Mouse (Mus musculus) hindbrain, embryonic 14.5 days (tissue): ENCODE measurements around the gene Syngr3. TPM values are rescaled to one million over a fixed set of nuclear protein-coding genes. Genes with fewer than 3 reads are reported as not detected.
A peak's percentile ranks its signal among the peaks of the same experiment; 100 is the strongest.
"Not testable (repeated sequence)": the region's sequence is repeated elsewhere in the genome, so short reads cannot be mapped to it uniquely, and the experiment has no call there.

ENCODE experiments used
- ATAC-seq: fragments of 200-750 bp; cut with Nextera tagmentation; 2 replicates; pipeline ENCODE4 v1.8.0; 2017; ENCODE audit warnings: moderate number of reproducible peaks, mild to moderate bottlenecking, moderate TSS enrichment, moderate library complexity; ENCODE audit not compliant: low FRiP score
- DNase-seq: peaks from one replicate; pipeline ENCODE4 v3.0.0-alpha.2; 2015; ENCODE audit warnings: low spot score
- H3K27ac ChIP-seq: fragments of 300-500 bp; sonication (generic); 2 replicates; pipeline ENCODE4 v1.5.1; 2014; ENCODE audit warnings: mild to moderate bottlenecking, moderate library complexity
- H3K27me3 ChIP-seq: fragments of 300-500 bp; sonication (generic); 2 replicates; pipeline ENCODE4 v1.6.1; 2014; ENCODE audit warnings: mild to moderate bottlenecking, low read length, mixed read lengths; ENCODE audit not compliant: control insufficient read depth, insufficient read depth
- H3K36me3 ChIP-seq: fragments of 300-500 bp; sonication (generic); replicated peaks from 2 replicates; pipeline ENCODE4 v1.6.1; 2014; ENCODE audit not compliant: control insufficient read depth, insufficient read depth
- H3K4me1 ChIP-seq: fragments of 300-500 bp; sonication (generic); replicated peaks from 2 replicates; pipeline ENCODE4 v1.6.1; 2014; ENCODE audit warnings: antibody characterized with exemption, low read length, mixed read lengths; ENCODE audit not compliant: control insufficient read depth, insufficient read depth
- H3K4me2 ChIP-seq: fragments of 300-500 bp; sonication (generic); replicated peaks from 2 replicates; pipeline ENCODE4 v1.6.1; 2014; ENCODE audit warnings: mild to moderate bottlenecking, moderate library complexity
- H3K4me3 ChIP-seq: fragments of 300-500 bp; sonication (generic); replicated peaks from 2 replicates; pipeline ENCODE4 v1.5.1; 2014; ENCODE audit warnings: mild to moderate bottlenecking, low read length
- H3K9ac ChIP-seq: fragments of 300-500 bp; sonication (generic); 2 replicates; pipeline ENCODE4 v1.6.1; 2014
- H3K9me3 ChIP-seq: fragments of 300-500 bp; sonication (generic); 2 replicates; pipeline ENCODE4 v1.6.1; 2016; ENCODE audit warnings: low read length; ENCODE audit not compliant: control insufficient read depth
- WGBS: fragments of 180-500 bp; shearing (Covaris S2); extraction: QIAGEN DNeasy Blood & Tissue Kit; methylation state at CpG from one replicate; pipeline ENCODE4 v1.1.7; 2014; 5-methylcytosine and 5-hydroxymethylcytosine counted together
- polyA plus RNA-seq: library from polyadenylated mRNA; unstranded; fragments of >200 nt; fragmentation: Nextera tagmentation; extraction: Ambion mirVana; gene quantifications from 2 replicates; pipeline ENCODE4 v1.2.1, GENCODE M21; 2014

Gene Syngr3
- polyA plus RNA-seq, 1 experiment from 2014 or later = 178 TPM

- not testable (repeated sequence) for H3K27me3 ChIP-seq, DNase-seq, H3K27ac ChIP-seq, ATAC-seq, H3K9me3 ChIP-seq
- Histone ChIP-seq H3K9ac (peak overlapping the region; percentile 88), H3K4me3 (peak overlapping the region; percentile 78), H3K36me3 (peaks cover 28% of the 10 kb centered on the region), H3K4me1 (peaks cover 24% of the 10 kb centered on the region), H3K4me2 (peak overlapping the region; percentile 96)
- WGBS = 77% methylated on average over 7 of the region's 7 CpGs
These were observed 31.7 kb upstream of the Syngr3 start for GRCm38 (mm10) chr17:24721383-24721955.

GRCm38 (mm10) chr17:24720616-24721015 lies 30.9 kb upstream of the Syngr3 start:
- H3K4me2 ChIP-seq = peak overlapping the region; percentile 96
- H3K27ac ChIP-seq, DNase-seq, ATAC-seq, H3K9me3 ChIP-seq, H3K27me3 ChIP-seq: not testable (repeated sequence)
- H3K4me1 ChIP-seq = peaks cover 24% of the 10 kb centered on the region
- 0% methylated on average over 11 of the region's 11 CpGs for WGBS
- peaks cover 36% of the 10 kb centered on the region for H3K36me3 ChIP-seq
- peak overlapping the region; percentile 88 for H3K9ac ChIP-seq
- H3K4me3 ChIP-seq = peak overlapping the region; percentile 78

- Histone ChIP-seq H3K27me3 (no peaks in the 10 kb centered on the region), H3K4me1 (peaks cover 24% of the 10 kb centered on the region), H3K4me2 (peak overlapping the region; percentile 96), H3K9me3 (no peaks in the 10 kb centered on the region), H3K9ac (peak overlapping the region; percentile 90), H3K27ac (peak overlapping the region; percentile 88), H3K36me3 (peaks cover 36% of the 10 kb centered on the region), H3K4me3 (peak overlapping the region; percentile 78)
- ATAC-seq (peak; percentile 98), DNase-seq (peak; percentile 97)
- WGBS = under 1% methylated on average over 61 of the region's 61 CpGs
These were observed 29.9 kb upstream of the Syngr3 start for GRCm38 (mm10) chr17:24719494-24720222.

- Histone ChIP-seq H3K4me3 (peak overlapping the region; percentile 78), H3K9ac (peak overlapping the region; percentile 90), H3K27ac (peak overlapping the region; percentile 88; the same call in 1 of the 2 replicates), H3K4me1 (peaks cover 24% of the 10 kb centered on the region), H3K4me2 (peak overlapping the region; percentile 96), H3K36me3 (peaks cover 36% of the 10 kb centered on the region)
- ATAC-seq, H3K9me3 ChIP-seq, H3K27me3 ChIP-seq, DNase-seq: not testable (repeated sequence)
- 74% methylated on average over 5 of the region's 5 CpGs for WGBS
These were observed 29.2 kb upstream of the Syngr3 start for GRCm38 (mm10) chr17:24718938-24719337.

GRCm38 (mm10) chr17:24717943-24718342 lies 28.2 kb upstream of the Syngr3 start, which contains the start of the genes Rnf151 and Rps2:
Gene Rnf151 (minus strand): TSS chr17:24718063.
Gene Rps2 (plus strand): TSS chr17:24718116.
- WGBS = 85% methylated on average over 4 of the region's 4 CpGs
- Histone ChIP-seq H3K4me3 (peak within 1 kb of the TSS; percentile 78), H3K27me3 (no peaks in the 10 kb centered on the region), H3K9ac (peak within 1 kb of the TSS; percentile 90), H3K4me1 (peaks cover 18% of the 10 kb centered on the region), H3K4me2 (peak within 1 kb of the TSS; percentile 96), H3K9me3 (no peaks in the 10 kb centered on the region), H3K36me3 (peaks cover 36% of the 10 kb centered on the region), H3K27ac (no peak within 1 kb of the TSS)
- ATAC-seq = no peak
- DNase-seq = no peak

- DNase-seq (no peak), ATAC-seq (no peak)
- Histone ChIP-seq H3K36me3 (peaks cover 23% of the 10 kb centered on the region), H3K4me1 (peaks cover 2% of the 10 kb centered on the region; the same call in 1 of the 2 replicates), H3K27me3 (no peaks in the 10 kb centered on the region), H3K4me3 (no peak overlapping the region), H3K4me2 (no peak overlapping the region), H3K27ac (no peak overlapping the region), H3K9me3 (no peaks in the 10 kb centered on the region), H3K9ac (no peak overlapping the region)
- WGBS = 94% methylated on average over 15 of the region's 15 CpGs
These were observed 26.5 kb upstream of the Syngr3 start for GRCm38 (mm10) chr17:24716166-24716682.

- no peaks in the 10 kb centered on the region; the same call in 1 of the 2 replicates for H3K4me1 ChIP-seq
- H3K9me3 ChIP-seq = no peaks in the 10 kb centered on the region
- no peak for DNase-seq
- H3K36me3 ChIP-seq = peaks cover 21% of the 10 kb centered on the region; the same call in 1 of the 2 replicates
- no peak overlapping the region for H3K27ac ChIP-seq
- ATAC-seq = no peak
- no peak overlapping the region for H3K4me2 ChIP-seq
- H3K9ac ChIP-seq = no peak overlapping the region
- no peaks in the 10 kb centered on the region for H3K27me3 ChIP-seq
- H3K4me3 ChIP-seq = no peak overlapping the region
- whole genome bisulfite sequencing = 75% methylated on average over 6 of the region's 6 CpGs
These were observed 25.8 kb upstream of the Syngr3 start for GRCm38 (mm10) chr17:24715556-24715955.

GRCm38 (mm10) chr17:24708646-24709045 lies 18.9 kb upstream of the Syngr3 start:
- ATAC-seq (no peak), DNase-seq (no peak)
- Histone ChIP-seq H3K4me2 (0 out of 2 replicates have a peak overlapping the region, but pooled peaks have one; percentile 79), H3K4me3 (no peak overlapping the region), H3K27ac (no peak overlapping the region), H3K9ac (no peak overlapping the region), H3K36me3 (peaks cover 14% of the 10 kb centered on the region), H3K27me3 (no peaks in the 10 kb centered on the region), H3K9me3 (no peaks in the 10 kb centered on the region), H3K4me1 (peaks cover 17% of the 10 kb centered on the region)
- 36% methylated on average over 2 of the region's 2 CpGs for WGBS

GRCm38 (mm10) chr17:24707801-24708425 lies 18.2 kb upstream of the Syngr3 start:
- Histone ChIP-seq H3K4me3 (peak overlapping the region; percentile 84), H3K9ac (peak overlapping the region; percentile 79), H3K4me2 (peak overlapping the region; percentile 79), H3K4me1 (peaks cover 17% of the 10 kb centered on the region), H3K36me3 (peaks cover 20% of the 10 kb centered on the region), H3K9me3 (no peaks in the 10 kb centered on the region), H3K27me3 (no peaks in the 10 kb centered on the region), H3K27ac (peak overlapping the region; percentile 86)
- ATAC-seq (peak; percentile 38; the same call in 1 of the 2 replicates), DNase-seq (no peak)
- 6% methylated on average over 24 of the region's 24 CpGs for whole genome bisulfite sequencing
